Mouse (Mus musculus): Measurements from ENCODE around the gene Ssu2.
A peak's percentile ranks its signal among the peaks of the same experiment; 100 is the strongest.

- TF ChIP-seq POLR2A (IDR thresholded peaks at IDR 0.05; ENCODE audit: extremely low read depth, insufficient read depth, low read length) (no peak), CTCF (IDR thresholded peaks at IDR 0.05; ENCODE audit: extremely low read depth, insufficient read depth, low read length) (0 out of 2 replicates have a peak, but pooled peaks have one; percentile 11)
These were observed 33.1 kb upstream of the Ssu2 start for GRCm38 (mm10) chr6:112420883-112421282.

Measured in cortical plate, adult 2 months (tissue).